Mouse (Mus musculus) naive thymus-derived CD4-positive, alpha-beta T cell, adult 2 months (primary cell): Measurements from ENCODE around the gene Glyat.
"Not testable (repeated sequence)": the region's sequence is repeated elsewhere in the genome, so short reads cannot be mapped to it uniquely, and the experiment has no call there.

Experiments
- DNase-seq: peaks from one replicate; pipeline ENCODE4 v3.0.0-alpha.2; 2011; ENCODE audit warnings: low read depth

The Glyat gene

GRCm38 (mm10) chr19:12633176-12633575 lies at the start of gene Glyat:
Gene Glyat (plus strand): TSS chr19:12633308.
- DNase-seq: no peak

- no peak for DNase-seq
These were observed 47.8 kb upstream of the Glyat start for GRCm38 (mm10) chr19:12585310-12585709.

- peak; percentile 89 for DNase-seq
These were observed 41.2 kb upstream of the Glyat start for GRCm38 (mm10) chr19:12591908-12592307.

GRCm38 (mm10) chr19:12595135-12595529 lies 38.0 kb upstream of the Glyat start:
- DNase-seq: no peak

GRCm38 (mm10) chr19:12595530-12596289 lies 37.4 kb upstream of the Glyat start:
- peak; percentile 66 for DNase-seq

GRCm38 (mm10) chr19:12596290-12597072 lies 36.6 kb upstream of the Glyat start:
- DNase-seq: no peak

GRCm38 (mm10) chr19:12597073-12597405 lies 36.1 kb upstream of the Glyat start:
- DNase-seq: no peak

- DNase-seq: no peak
These were observed 34.4 kb upstream of the Glyat start for GRCm38 (mm10) chr19:12598674-12599073.

- no peak for DNase-seq
These were observed 33.4 kb upstream of the Glyat start, which contains the start of gene Gm4952 for GRCm38 (mm10) chr19:12599674-12600073. Gene Gm4952 (plus strand): TSS chr19:12599974.

GRCm38 (mm10) chr19:12600684-12601480 lies 32.2 kb upstream of the Glyat start:
- DNase-seq: no peak

GRCm38 (mm10) chr19:12608336-12608735 lies 24.8 kb upstream of the Glyat start:
- no peak for DNase-seq

- no peak for DNase-seq
These were observed 19.5 kb upstream of the Glyat start for GRCm38 (mm10) chr19:12613646-12614045.

- DNase-seq: no peak
These were observed 1.2 kb downstream of the Glyat start for GRCm38 (mm10) chr19:12634259-12634658.

- no peak for DNase-seq
These were observed 1.9 kb downstream of the Glyat start for GRCm38 (mm10) chr19:12634963-12635362.

- DNase-seq: no peak
These were observed 3.8 kb downstream of the Glyat start for GRCm38 (mm10) chr19:12636863-12637262.

GRCm38 (mm10) chr19:12638049-12638448 lies 4.9 kb downstream of the Glyat start:
- DNase-seq: no peak

GRCm38 (mm10) chr19:12649511-12649910 lies 16.4 kb downstream of the Glyat start:
- no peak for DNase-seq

GRCm38 (mm10) chr19:12666156-12666555 lies 33.0 kb downstream of the Glyat start:
- no peak for DNase-seq

- not testable (repeated sequence) for DNase-seq
These were observed 35.5 kb downstream of the Glyat start for GRCm38 (mm10) chr19:12668601-12669000.

GRCm38 (mm10) chr19:12670139-12670538 lies 37.0 kb downstream of the Glyat start, which contains the start of gene Olfr1442:
Gene Olfr1442 (plus strand): TSS chr19:12670439.
- DNase-seq: no peak

- DNase-seq: no peak
These were observed 37.9 kb downstream of the Glyat start for GRCm38 (mm10) chr19:12671051-12671450.

GRCm38 (mm10) chr19:12677812-12678211 lies 44.7 kb downstream of the Glyat start, which contains the start of gene Olfr1443:
Gene Olfr1443 (plus strand): TSS chr19:12678112.
- no peak for DNase-seq
